Mouse (Mus musculus) induced T-regulatory cell, adult 2 months (primary cell): ENCODE measurements around the gene Zdhhc22.

Experiments used
- DNase-seq: peaks from one replicate; pipeline ENCODE4 v3.0.0-alpha.2; 2012; ENCODE audit warnings: low read depth

Gene Zdhhc22

DNA sequence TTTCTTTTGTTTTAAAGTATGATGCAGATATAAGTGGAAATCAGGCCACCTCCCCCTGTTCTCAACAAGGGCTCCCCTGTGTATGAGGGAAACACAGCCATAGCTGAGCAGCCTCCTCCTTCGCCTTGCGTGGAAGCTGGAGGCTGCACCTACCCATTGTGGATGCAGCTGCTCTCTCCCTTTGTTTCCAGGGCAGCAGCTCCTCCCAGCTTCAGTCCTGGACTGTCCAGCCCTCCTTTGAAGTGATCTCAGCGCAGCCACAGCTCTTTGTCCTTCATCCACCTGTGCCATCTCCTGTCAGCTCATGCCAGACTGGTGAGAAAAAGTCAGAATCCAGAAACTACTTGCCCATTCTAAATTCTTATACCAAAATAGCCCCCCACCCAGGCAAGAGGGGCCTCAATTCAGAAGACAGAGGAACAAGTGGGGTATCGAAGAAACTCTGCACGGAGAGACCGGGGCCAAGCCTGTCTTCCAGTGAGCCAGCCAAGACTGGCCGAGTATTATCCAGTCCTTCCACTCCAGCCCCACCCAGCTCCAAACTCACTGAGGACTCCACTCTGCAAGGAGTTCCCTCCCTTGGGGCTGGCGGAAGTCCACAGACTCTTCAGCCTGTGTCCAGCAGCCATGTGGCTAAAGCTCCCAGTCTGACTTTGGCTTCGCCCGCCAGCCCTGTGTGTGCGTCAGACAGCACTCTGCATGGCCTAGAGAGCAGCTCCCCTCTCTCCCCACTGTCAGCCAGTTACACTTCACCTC is 28.5 kb downstream of the Zdhhc22 start:
- no peak for DNase-seq

DNA sequence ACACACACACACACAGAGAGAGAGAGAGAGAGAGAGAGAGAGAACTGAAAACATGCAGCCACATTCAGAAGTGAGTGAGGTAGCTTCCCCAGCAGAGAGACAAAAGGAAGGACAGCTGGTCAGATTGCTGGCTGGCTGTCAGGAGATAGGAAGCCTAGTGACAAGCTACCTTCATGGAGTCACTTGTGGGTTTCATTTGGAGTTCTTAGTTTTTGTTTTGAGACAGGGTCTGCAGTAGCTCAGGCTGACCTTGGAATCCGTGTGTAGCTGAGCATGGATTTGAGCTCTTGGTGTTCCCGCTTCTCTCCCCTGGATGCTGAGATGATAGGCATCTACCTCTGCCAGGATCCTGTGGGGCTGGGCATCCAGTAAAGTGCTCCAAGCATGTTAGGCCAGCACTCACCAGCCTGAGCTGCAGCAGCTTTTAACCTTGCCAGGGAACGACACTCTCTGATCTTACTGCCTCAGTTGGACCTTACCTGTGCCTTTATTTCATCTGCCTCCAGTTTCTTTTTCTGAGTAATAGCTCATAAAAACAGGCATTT is 29.4 kb downstream of the Zdhhc22 start:
- no peak for DNase-seq

DNA sequence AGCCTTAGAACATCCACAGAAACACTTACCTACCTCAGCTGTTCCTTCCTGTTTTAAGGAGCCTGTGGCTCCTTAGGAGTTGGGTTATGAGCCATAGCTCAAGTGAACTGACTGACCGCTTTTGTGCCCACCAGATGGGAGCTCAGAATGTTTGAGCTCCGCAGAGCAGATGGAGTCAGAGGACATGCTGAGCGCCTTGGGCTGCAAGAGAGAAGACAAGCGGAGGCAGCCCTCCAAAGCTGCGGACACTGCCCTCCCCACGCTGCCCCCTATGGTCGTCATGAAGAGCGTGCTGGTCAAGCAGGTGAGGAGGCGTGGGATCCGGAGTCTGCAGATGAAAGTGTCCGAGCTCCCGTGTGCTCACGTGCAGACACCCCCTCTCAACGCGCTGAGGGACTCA is 30.1 kb downstream of the Zdhhc22 start:
- no peak for DNase-seq

DNA sequence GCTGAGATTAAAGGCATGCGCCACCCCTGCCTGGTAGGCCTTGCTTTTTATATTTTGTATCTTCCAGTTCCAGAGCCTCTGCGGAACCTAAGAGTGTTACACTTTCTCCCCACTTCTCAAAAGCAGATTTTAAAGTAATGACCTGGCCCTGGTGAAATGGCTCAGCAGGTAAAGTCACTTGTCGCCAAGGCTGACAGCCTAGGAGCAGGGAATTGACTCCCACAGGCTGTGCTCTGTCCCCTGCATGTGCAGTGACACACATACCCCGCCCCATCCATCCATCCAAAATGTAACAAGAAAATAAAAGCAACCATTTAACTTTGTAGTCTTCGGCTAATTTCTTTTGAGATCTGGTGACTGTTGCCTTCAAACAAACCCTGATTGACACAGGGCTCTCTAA is 30.6 kb downstream of the Zdhhc22 start:
- no peak for DNase-seq

DNA sequence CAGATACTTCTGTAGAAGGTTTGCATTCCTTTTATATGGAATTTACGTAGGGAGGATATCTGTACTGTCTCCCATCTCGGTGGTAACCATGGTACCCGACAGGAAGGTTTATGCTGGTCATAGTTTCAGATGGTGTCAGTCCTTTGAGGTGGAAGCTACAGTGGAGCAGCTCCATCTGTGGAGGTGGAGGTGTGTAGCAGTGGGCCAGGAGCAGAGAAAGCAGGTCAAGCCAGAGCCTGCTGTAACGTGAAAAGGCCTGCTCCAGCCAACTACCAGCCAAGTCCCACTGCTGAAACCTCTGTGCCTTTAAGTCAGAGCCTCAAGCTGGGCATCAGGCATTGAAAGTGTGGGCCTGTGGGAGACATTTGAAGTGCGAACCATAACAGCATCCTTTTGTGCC is 31.7 kb downstream of the Zdhhc22 start:
- no peak for DNase-seq

DNA sequence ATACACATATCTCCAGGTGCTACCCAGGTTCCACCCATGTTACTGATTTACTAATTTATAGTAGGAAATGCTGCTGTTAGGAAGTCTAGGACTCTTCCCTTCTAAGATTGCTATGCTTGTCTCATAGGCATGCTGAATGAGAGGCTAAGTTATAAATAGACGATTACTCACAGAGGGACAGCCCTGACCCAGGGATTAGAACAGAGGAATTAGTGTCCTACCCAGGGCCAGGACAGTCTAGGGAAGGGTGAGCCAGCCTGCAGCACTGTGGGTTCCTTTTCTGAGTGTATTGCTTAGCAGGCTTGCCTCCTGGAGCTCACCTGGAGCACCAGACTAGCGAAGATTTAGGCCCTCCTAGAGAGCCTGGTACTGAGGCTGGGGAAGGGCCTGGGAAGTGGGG is 34.3 kb downstream of the Zdhhc22 start:
- DNase-seq: no peak

DNA sequence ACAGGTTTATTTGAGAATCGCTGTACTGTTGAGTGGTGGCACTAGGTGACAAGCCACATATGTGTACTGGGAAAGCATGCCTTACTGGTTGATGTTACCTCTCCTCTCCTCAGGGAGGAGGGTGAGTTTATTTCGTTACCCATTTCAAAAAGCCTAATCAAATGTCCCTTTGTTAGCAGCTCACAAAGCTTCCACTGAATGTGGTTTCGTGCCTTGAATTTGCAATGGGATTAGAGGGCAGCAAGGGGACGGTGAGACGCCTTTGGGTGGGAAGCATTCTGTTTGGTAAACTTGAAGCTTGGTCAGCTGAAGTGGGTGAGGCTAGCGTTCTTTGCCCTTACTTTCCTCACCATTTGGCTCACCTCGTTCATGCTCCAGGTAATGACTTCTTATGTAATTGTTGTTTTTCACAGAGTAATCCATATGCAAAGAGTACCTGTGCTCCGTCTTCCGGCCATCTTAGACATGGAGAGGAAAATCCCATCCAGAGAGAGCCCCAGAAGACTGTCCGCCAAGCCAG is 37.8 kb downstream of the Zdhhc22 start:
- no peak for DNase-seq

DNA sequence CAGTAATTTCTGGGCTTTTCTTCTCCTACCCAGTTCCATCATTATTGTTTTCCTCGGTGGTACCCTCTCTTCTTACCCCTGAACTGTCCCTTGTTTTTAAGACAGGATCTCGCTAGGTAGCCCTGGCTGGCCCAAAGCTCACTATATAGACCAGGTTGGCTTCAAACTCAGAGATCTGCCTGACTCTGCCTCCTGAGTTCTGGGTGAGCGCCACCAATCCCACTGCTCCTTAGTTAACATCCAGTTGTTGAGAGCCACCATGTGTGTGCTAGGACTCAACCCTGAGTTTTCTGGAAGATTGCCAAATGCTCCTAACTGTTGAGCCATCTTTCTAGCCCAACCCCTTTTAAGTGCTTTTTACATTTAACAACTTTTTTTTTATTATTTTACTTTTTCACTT is 39.3 kb downstream of the Zdhhc22 start:
- DNase-seq: no peak

DNA sequence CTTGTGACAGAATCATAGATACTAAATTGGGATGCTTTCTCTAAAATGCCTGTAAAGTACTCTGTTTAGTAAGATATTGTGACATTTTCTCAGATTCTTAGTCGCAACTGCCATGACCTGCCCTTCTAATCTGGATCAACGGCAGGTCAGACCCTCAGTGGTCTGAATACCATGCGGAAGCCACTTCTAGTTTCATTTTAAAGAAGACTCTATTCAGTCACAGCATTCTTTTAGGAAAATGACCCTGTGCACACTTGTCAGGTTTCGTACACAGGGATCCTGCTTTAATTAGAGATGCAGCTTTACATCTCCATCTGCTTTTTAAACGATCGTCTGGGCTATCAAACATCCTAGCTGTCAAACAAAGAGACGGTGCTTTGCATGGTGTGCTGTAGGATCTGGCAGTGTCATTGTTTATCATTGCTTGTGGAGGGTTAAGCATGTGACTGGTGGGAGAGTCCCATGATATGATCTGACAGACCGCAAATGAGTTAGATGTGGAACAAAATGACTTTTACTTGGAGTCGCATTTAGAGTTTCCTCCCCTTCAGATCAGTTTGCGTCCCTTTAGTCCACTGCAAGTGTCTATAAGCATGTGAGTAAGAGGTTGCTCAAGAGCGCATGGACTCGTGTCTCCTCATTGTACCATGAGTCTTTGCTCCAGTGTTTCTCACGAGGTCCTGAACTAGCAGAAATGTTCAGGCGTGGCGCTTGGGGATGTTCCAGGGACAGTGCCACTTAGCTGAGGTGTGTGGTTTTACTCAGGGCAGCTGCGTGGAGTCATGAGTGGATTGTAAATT is 39.9 kb downstream of the Zdhhc22 start:
- peak; percentile 90 for DNase-seq

DNA sequence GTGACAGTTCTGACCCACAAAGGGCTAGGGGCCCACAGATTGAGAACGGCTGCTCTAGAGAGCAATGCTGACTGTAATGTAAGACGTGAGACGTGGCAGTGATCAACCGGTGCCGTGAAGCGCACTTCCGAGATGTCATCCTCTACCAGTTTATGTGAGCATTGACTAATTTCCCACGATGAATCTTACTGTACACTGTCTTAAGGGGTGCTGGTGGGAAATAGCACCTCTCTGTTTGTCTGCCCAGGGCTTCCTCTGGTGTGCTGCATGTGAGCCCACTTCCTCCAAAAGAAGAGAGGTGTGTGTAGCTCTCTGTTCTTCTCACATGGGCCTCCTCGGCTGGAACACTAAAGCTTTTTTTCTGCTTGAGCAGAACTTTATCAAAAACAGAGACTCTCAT is 40.7 kb downstream of the Zdhhc22 start:
- DNase-seq: peak; percentile 90

DNA sequence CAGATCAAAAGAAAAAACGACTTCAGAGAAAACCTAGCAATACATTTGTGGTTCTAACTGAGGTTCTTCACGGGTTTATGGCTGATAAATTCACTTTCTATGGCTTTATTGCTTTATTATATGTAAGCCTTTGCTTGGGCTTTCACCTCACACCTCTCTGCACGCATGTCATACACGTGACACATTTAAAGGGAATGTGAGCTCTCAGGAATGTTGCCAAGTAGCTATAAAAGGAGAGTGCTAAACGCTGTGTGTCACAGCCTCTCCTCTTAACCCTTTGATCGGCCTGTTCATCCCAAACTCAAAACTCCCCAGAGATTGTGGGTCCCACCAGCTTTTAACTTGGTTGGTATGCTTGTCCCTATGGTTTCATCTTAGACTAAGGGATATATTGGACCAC is 41.6 kb downstream of the Zdhhc22 start:
- DNase-seq: peak; percentile 39

DNA sequence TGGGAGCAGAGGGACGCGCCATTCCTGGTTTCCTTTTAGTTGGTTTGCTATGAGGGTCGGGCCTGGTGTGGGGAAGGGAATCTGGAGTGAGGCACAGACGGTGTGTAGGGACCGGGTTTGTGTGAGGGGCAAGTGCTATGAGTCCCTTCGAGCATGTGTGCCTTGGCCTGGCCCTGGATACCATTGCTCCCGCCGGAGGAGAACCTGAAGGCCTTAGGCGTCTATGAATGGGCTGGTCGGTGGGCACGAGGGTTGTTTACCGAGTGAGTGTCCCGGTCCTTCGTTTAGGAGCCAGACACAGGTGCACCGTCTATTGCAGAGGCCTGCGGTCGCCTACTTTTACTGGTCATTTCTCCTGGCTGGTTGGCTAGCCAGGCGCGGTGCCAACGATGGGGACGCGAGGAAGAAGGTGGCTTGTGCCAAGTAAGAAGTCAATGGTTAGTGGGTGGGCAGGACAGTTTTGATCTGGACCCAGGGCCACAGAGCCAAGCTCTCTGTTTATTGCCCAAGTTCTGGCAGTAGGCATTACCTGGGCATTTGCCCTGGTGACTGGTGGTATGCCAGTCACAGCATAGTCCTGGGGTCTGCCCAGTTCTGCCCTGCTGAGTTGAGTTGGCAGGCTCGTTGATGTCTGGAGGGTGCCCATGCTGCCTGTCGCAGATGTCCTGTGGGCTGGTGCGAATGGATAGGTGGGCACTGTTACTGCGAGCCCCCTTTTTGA is 42.4 kb downstream of the Zdhhc22 start:
- DNase-seq: no peak

DNA sequence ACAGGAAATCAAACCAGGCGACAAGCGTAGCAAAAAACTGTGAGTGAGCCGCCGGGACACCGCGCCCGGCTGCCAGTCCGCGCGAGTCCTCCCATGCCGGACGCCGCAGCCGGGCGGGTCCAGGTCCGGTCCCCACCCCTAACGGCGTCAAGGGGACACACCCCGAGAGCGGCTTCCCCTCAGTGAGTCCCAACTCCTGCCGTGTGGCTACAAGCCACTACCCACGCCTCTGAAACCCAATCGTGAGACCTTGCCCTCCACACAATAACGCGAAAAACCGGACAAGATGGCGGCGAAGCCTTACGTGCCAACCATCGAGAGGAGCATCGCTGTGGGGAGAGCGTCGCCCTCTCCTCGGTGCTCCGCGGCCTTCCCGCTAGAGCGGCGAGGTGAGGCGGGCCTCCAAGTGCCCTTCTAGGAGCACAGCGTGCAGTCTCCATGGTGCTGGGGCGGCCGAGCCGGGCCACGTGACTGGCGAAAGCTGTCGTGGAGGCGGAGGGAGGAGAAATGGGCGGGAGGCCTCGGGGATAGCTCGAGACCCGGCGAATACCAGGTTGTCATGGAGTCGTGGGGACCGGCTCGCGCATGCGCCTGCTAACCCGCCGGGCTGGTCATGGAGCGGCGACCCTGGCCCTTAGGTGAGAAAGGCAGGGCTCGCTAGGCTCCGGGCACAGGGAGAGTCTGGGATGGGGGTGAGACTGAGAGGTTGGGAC is 43.2 kb downstream of the Zdhhc22 start, which contains the start of gene Cipc:
Gene Cipc (plus strand): TSS at position 182 of the 713 bp plus-strand sequence.
- peak; percentile 97 for DNase-seq

DNA sequence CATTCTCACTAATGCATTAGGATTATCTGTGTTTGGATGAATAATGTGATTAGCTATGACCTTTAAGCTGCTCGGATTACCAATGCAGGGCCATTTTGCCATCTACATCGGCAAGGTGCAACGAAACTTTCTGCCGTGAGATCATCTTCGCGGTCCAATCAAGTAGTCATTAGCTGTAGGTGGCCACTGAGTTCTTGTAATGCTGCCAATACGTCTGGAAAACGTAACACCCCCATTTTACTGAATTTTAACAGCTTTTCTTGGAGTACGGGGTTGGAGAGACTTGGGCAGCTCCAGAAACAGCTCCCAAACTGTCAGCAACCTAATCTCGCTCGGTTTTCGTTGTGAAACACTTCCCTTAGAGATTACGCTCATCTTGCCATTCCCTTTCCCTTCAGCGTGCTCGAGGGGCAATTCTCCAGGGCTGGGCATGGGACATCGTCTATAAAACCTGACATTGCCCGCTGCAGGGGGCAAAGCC is 43.9 kb downstream of the Zdhhc22 start:
- peak; percentile 56 for DNase-seq

DNA sequence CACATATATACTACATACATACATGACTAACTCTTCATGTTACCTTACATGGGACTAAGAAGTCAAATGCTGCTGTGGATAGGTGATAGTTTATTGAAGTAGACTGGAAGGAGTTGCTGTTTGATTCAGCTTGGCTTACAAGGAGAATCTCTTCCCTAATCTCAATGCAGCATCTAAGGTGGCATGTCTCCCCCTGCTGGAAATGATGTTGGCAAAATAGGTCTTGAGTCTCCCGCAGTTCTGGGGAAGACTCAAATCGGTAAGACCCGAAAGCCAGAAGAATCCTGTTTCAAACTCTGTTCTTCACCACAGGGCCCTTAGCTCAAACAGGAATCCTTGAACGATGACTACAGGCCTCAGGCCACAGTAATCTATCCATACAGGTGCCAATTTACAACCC is 45.1 kb downstream of the Zdhhc22 start:
- DNase-seq: peak; percentile 90

DNA sequence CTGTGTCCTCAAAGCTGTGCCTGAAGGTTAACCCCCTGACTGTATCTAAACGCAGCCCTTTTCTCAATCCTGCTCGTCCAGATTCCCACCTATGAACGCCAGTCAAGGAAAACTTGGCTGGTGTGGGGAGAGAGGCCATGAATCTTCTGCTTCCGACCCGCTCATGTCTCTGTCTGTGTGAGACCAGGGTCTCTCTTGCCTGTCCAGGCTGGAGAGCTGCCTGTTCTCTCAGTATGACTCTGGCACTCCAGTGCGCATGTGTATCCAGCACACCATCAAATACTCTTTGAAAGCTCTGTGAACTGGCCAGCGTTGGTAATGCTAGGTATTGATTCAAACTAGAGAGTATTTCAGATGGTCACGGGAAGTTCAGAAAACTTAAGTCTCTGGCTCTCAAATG is 46.8 kb downstream of the Zdhhc22 start:
- DNase-seq: no peak

DNA sequence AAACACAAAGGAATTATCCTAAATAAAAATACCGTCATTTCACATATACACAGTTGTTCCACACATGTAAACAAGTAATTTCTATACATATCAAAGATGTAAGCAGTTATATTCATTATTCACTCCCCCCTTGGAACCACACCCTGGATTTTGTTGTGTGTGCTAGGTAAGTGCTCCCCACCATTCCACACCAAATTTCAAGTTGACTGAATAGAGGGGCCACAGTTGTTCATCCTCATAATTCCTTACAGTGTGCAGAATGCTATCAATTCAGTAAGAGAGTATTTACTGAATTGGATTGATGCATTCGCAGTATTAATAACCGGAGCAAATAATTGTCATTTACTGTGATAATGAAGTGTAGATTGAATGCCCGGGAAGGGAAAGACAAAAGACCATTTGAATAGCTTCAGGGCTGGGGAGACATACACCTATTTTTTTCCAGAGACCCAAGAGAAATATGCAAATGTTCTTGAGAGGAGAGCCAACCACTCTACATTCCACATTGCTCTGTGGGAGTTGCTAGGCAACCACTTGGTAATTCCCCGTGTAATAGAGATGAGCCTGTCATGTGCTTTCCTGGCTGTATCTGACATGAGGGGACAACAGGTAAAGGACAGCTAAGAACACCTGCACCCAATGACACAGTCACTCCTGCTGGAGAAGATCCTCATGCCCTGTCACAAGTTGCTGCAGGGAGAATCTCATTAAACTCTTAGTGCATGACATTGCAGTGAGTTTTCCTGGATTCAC is 48.3 kb downstream of the Zdhhc22 start:
- peak; percentile 61 for DNase-seq

DNA sequence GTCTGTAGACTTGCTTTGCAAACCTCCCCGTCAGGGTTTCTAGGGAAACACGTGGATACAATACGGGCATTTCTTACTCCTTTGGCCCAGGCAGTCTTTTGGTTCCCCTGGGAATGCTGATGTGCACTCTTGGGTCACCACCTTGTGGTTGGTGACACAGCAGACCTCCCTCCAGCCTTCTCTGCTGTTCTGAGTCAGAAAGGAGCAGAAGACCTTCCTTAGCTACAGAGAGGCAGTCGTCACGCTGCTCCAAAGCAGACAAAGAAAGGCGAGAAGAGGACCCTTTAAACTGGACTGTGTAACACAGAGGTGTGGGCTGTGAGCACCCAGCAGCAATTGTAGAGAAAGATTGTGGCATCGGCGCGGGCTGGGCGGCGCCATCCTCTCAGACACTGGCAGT is 49.1 kb downstream of the Zdhhc22 start:
- DNase-seq: no peak

DNA sequence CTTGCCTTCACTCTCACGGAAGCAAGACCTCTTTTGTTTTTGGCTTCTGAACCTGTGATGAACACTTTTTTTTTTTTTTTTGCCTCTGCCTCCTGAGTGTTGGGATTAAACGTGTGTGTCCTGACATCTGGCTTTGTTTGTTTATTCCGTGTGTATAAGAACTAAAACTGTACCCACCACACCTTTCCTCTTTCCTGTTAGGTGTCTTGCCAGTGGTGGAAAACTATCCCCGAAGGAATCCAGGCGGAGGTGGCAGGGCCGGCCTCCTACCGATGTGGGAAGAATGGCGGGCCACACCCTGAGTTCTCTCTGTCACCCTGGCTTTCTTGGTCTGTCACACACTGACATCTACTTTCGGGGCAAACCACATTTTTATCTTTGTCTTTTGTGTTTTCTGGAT is 51.7 kb downstream of the Zdhhc22 start:
- no peak for DNase-seq

DNA sequence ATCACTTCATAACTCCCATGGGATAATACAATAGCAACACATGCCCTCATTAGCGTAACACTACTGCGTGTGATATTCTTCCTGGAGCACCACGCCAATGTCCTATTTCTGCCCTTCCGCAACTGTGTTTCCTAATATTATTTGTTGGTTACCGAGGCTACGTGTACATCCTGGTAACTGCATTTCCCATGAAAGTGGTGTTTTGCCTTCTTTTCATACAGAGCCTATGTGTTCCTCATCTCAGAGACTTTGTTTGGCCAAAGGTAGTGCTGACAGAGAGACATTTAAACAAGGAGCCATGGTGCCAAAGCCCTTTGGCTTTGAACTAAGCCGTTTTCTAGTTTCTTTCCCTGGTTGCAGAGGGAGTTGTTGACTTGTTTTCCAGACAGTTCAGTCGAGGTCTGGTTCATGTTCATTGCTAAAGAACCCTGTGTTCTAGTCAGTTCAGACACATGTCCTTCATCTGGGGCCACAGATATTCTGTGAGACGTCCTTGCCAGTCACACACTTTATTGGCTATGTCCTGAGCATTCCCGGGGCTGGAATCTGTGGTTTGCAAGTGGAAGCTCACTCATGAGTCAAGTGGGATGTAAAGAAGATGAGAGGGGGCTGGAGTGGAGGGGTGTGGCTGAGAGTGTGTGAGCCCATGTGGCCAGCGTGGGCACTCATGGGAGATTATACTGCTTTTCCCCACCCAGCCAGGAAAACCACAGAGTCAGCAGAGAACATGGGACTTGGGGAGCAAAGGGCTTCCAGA is 53.5 kb downstream of the Zdhhc22 start:
- DNase-seq: no peak
